Mouse (Mus musculus) limb, embryonic 12.5 days (tissue): ENCODE measurements around the gene Cuedc1. TPM values are rescaled to one million over a fixed set of nuclear protein-coding genes. Genes with fewer than 3 reads are reported as not detected.

ENCODE experiments used
- ATAC-seq: fragments of 200-750 bp; cut with Nextera tagmentation; 2 replicates; pipeline ENCODE4 v1.8.0; 2017; ENCODE audit warnings: low read depth, moderate TSS enrichment; ENCODE audit not compliant: insufficient number of reproducible peaks, insufficient read depth, low FRiP score, low TSS enrichment
- H3K27ac ChIP-seq: fragments of 300-500 bp; sonication (generic); 2 replicates; pipeline ENCODE4 v1.5.1; 2016; ENCODE audit warnings: mild to moderate bottlenecking, moderate library complexity
- H3K27me3 ChIP-seq: fragments of 300-500 bp; sonication (generic); 2 replicates; pipeline ENCODE4 v1.6.1; 2016; ENCODE audit warnings: mild to moderate bottlenecking, moderate library complexity
- H3K36me3 ChIP-seq: fragments of 300-500 bp; sonication (generic); 2 replicates; pipeline ENCODE4 v1.6.1; 2016; ENCODE audit warnings: mild to moderate bottlenecking, moderate library complexity
- H3K4me1 ChIP-seq: fragments of 300-500 bp; sonication (generic); replicated peaks from 2 replicates; pipeline ENCODE4 v1.6.1; 2016
- H3K4me2 ChIP-seq: fragments of 300-500 bp; sonication (generic); 2 replicates; pipeline ENCODE4 v1.6.1; 2016; ENCODE audit warnings: mild to moderate bottlenecking, moderate library complexity
- H3K4me3 ChIP-seq: fragments of 300-500 bp; sonication (generic); replicated peaks from 2 replicates; pipeline ENCODE4 v1.5.1; 2016; ENCODE audit warnings: mild to moderate bottlenecking
- H3K9ac ChIP-seq: fragments of 300-500 bp; sonication (generic); replicated peaks from 2 replicates; pipeline ENCODE4 v1.6.1; 2016; ENCODE audit warnings: mild to moderate bottlenecking, moderate library complexity
- H3K9me3 ChIP-seq: fragments of 300-500 bp; sonication (generic); 2 replicates; pipeline ENCODE4 v1.6.1; 2016; ENCODE audit warnings: mild to moderate bottlenecking, moderate library complexity
- WGBS: fragments of 180-500 bp; shearing (Covaris S2); methylation state at CpG from one replicate; pipeline ENCODE4 v1.1.7; 2016; 5-methylcytosine and 5-hydroxymethylcytosine counted together
- polyA plus RNA-seq: library from polyadenylated mRNA; unstranded; fragments of >200 nt; fragmentation: Nextera tagmentation; extraction: Ambion mirVana; gene quantifications from 2 replicates; pipeline ENCODE4 v1.2.1, GENCODE M21; 2016

The Cuedc1 gene
- polyA plus RNA-seq, 1 experiment from 2014 or later: 32.1 TPM

- H3K4me2 ChIP-seq: no peak overlapping the region
- 74% methylated on average over 4 of the region's 4 CpGs for WGBS
- peak; percentile 49; the same call in 1 of the 2 replicates for ATAC-seq
These were observed 133.4 kb downstream of the Cuedc1 start for GRCm38 (mm10) chr11:88231213-88231790.

DNA sequence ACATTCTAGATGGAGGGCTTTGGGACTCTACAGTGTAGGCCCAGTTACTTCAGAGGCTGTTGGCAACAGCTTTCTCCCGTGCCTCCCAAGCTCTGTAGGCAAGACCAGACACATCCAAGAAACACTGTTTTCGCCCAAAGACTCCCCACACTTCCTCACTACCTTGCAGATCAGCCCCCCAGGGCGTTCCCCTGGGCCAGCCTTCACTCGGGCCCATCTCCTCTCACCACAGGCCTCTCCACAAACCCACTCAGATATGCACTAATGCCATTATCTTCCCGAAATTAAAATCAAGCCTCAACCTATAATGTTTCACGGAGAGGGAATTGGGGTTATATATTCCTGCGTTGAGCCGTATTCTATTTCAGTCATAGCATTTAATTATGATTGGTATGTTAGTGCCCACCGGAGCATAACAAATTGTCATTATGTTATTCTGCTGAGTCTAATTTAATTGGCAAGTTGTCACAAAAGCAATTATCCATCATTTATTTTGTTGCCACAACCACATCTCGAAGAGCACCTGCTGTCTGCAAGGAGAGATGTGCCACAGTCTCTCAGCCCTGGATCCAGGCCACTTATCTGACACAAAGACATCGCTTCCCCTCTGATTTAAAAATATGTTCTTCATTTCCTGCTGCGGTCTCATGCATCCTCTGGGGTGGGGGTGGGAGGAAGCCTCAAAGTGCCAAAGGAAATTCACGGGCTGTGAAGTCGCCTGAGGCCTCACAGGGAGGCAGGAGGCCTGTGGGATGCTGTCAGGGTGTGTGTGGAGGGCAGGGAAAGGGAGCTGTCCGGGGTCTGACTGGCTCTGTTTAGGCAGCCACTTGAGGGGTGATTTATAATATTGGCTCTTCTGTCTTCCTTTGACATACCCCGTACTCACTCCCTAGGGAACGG is 135.9 kb downstream of the Cuedc1 start:
- ATAC-seq: no peak
- 0 out of 2 replicates have a peak overlapping the region, but pooled peaks have one; percentile 56 for H3K27ac ChIP-seq
- no peak overlapping the region for H3K9ac ChIP-seq
- H3K36me3 ChIP-seq: no peaks in the 10 kb centered on the region
- WGBS: 46% methylated on average over 17 of the region's 17 CpGs
- peaks cover 34% of the 10 kb centered on the region for H3K4me1 ChIP-seq
- H3K27me3 ChIP-seq: no peaks in the 10 kb centered on the region
- no peaks in the 10 kb centered on the region for H3K9me3 ChIP-seq
- H3K4me3 ChIP-seq: no peak overlapping the region
- H3K4me2 ChIP-seq: no peak overlapping the region

More at GRCm38 (mm10) chr11:88231213-88231790, 133.4 kb downstream of the Cuedc1 start:
- no peak overlapping the region for H3K27ac ChIP-seq
- no peak overlapping the region for H3K4me3 ChIP-seq
- peaks cover 33% of the 10 kb centered on the region for H3K4me1 ChIP-seq
- H3K9me3 ChIP-seq: no peaks in the 10 kb centered on the region
- H3K36me3 ChIP-seq: no peaks in the 10 kb centered on the region
- H3K9ac ChIP-seq: no peak overlapping the region
- H3K27me3 ChIP-seq: no peaks in the 10 kb centered on the region

- 0 out of 2 replicates have a peak overlapping the region, but pooled peaks have one; percentile 51 for H3K4me2 ChIP-seq
- peaks cover 34% of the 10 kb centered on the region for H3K4me1 ChIP-seq
- ATAC-seq: no peak
- 22% methylated on average over 4 of the region's 4 CpGs for WGBS
- H3K27me3 ChIP-seq: no peaks in the 10 kb centered on the region
- no peaks in the 10 kb centered on the region for H3K9me3 ChIP-seq
- H3K36me3 ChIP-seq: no peaks in the 10 kb centered on the region
- H3K9ac ChIP-seq: no peak overlapping the region
- no peak overlapping the region for H3K4me3 ChIP-seq
- peak overlapping the region; percentile 67; the same call in 1 of the 2 replicates for H3K27ac ChIP-seq
These were observed 136.9 kb downstream of the Cuedc1 start for GRCm38 (mm10) chr11:88234789-88235188.

DNA sequence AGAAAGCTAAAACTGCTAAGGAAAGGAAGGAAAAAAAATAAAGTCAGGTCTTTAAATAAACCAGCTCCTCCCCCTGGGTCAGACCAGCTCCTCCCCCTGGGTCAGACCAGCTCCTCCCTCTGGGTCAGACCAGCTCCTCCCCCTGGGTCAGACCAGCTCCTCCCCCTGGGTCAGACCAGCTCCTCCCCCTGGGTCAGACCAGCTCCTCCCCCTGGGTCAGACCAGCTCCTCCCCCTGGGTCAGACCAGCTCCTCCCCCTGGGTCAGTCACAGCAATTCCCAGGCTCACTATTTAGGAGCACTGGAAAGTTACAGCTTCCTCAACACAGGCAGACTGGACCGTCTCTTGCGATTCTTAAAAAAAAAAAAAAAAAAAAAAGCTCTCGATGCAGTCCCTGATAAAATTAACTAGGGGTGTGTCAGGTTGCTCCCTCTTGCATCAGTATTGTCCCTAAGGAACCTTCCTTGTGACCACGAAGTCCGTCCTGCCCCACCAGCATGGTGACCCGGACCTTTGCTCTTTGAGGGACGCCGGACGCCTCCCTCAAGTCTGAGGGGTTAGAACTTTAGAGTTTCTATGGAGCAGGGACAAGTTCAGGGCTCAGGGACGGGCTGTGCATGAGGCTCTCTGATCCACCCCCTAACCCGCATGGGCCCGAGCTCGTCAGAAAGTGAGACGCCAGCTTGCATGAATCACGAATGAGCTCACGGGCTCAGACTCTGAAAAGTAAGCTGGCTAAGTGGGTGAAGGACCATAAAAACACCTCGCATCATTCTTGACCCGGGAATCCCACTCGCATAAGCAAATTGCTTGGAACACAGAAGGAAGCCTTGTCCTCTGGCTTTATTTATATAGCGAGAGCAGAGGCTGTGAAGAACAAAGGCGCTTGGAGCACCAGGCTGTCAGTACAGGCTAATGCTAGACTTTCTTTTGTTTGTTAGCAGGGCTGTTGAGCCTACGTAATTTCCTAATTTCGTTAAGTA is 137.7 kb downstream of the Cuedc1 start:
- Histone ChIP-seq H3K9me3 (no peaks in the 10 kb centered on the region), H3K4me1 (peaks cover 38% of the 10 kb centered on the region), H3K27ac (peak overlapping the region; percentile 88), H3K27me3 (no peaks in the 10 kb centered on the region), H3K36me3 (no peaks in the 10 kb centered on the region), H3K9ac (no peak overlapping the region), H3K4me2 (peak overlapping the region; percentile 51), H3K4me3 (peak overlapping the region; percentile 17; the same call in 1 of the 2 replicates)
- peak; percentile 39; the same call in 1 of the 2 replicates for ATAC-seq
- WGBS: 10% methylated on average over 23 of the region's 23 CpGs

DNA sequence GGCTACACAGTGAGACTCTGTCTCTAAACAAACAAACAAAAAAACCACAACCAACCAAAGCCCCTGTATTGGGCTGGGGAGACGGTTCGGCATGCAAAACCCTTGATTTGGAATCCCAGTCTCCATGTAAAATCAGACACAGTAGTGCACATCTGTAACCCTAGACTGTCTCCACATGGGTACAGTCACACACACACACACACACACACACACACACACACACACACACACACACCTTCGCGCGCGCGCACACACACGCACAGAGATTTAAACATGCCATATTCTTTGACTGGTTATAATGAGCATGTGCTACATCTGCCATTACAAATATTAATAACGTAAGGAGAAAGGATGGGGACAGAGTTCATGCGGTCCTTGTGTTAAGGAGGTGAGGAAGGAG is 142.4 kb downstream of the Cuedc1 start:
- Histone ChIP-seq H3K36me3 (no peaks in the 10 kb centered on the region), H3K27ac (peak overlapping the region; percentile 73; the same call in 1 of the 2 replicates), H3K4me1 (peaks cover 29% of the 10 kb centered on the region), H3K4me3 (no peak overlapping the region), H3K4me2 (no peak overlapping the region), H3K9ac (no peak overlapping the region), H3K9me3 (no peaks in the 10 kb centered on the region), H3K27me3 (no peaks in the 10 kb centered on the region)
- ATAC-seq: no peak
- 71% methylated on average over 10 of the region's 10 CpGs for WGBS

DNA sequence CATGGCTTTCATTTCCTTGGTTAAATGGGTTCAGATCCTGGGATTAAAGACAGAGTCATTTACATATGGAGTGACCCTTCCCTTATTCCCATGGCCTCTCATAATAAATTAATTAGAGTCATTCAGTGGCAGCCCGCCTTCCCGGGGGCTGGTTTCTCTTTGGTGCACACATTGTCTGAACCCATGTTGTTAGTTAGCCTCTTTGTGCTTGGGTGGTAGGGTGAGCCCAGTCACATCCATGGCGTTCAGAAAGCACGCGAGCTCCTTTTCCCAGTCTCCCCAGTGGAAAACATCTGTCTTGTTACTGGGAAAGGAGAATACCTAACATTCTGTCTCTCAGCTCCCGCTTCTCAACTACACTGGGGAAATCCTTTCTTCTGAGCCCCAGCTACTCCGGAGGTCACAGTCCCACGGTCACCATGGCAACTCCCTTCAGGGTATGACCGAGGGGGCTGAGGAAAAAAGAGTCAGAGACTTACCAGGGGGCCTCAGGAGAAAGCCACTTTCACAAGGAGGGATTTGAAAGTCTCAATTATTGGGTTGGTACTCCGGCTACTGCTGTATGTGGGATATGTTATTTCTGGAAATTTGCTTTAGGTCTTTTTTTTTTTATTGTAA is 143.0 kb downstream of the Cuedc1 start:
- Histone ChIP-seq H3K27ac (peak overlapping the region; percentile 73), H3K9me3 (no peaks in the 10 kb centered on the region), H3K27me3 (no peaks in the 10 kb centered on the region), H3K4me2 (peak overlapping the region; percentile 32), H3K9ac (no peak overlapping the region), H3K4me3 (no peak overlapping the region), H3K4me1 (peaks cover 24% of the 10 kb centered on the region), H3K36me3 (no peaks in the 10 kb centered on the region)
- 5% methylated on average over 10 of the region's 10 CpGs for WGBS
- ATAC-seq: 0 out of 2 replicates have a peak, but pooled peaks have one; percentile 22

DNA sequence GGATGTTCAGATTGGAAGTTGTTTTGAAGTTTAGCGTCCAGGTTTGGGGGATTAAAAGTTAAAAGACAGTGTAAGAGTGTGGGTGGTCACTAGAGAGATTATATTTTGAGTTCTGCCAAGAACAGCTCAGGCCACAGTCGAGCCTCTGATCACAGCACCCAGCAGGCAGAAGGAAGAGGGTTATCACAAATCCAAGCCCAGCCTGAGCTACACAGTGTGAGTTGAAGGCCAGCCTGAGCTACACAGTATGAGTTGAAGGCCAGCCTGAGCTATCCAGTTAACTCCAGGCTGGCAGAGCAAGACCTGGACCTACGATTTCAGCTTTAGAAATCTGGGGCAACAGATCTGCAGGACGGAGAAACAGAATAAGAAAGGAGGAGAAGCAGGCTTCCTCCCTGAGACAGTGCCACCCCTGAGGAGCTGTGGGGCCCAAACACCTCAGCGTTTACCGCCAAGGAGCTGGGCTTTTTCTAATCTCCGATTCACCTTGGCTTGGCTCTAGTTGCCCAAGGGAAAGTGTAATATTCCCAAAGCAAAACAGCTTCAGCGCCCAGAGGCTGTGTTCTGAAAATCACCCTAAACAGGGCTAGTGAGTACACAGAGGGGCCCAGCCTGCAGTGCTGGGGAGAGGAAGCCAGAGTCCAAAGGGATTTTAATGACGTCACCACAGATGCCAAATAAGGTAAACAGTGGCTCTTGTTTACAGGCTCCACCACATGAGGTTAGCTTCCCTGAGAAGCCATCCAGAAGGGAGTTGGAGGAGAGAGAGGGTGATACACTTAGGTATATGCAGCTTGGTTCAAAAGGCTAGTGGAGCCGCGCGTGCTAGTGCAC is 143.8 kb downstream of the Cuedc1 start:
- H3K4me1 ChIP-seq: peaks cover 19% of the 10 kb centered on the region
- no peak overlapping the region for H3K4me3 ChIP-seq
- 0 out of 2 replicates have a peak, but pooled peaks have one; percentile 44 for ATAC-seq
- H3K9me3 ChIP-seq: no peaks in the 10 kb centered on the region
- H3K4me2 ChIP-seq: no peak overlapping the region
- WGBS: 40% methylated on average over 12 of the region's 12 CpGs
- H3K27ac ChIP-seq: peak overlapping the region; percentile 73
- H3K27me3 ChIP-seq: no peaks in the 10 kb centered on the region
- no peak overlapping the region for H3K9ac ChIP-seq
- no peaks in the 10 kb centered on the region for H3K36me3 ChIP-seq

Other genes with a start within 250 kb of the Cuedc1 start
- 19.2 and 21.0 TPM in 2 replicates for gene Mks1, start 244.8 kb upstream of the Cuedc1 start, polyA plus RNA-seq
- gene Epx, start 222.5 kb upstream of the Cuedc1 start, polyA plus RNA-seq: 0.09 and 0.19 TPM in 2 replicates
- not detected in 2 replicates for gene Olfr462, start 205.8 kb upstream of the Cuedc1 start, polyA plus RNA-seq
- not detected in 2 replicates for gene Olfr463, start 200.7 kb upstream of the Cuedc1 start, polyA plus RNA-seq
- gene Olfr464, start 177.1 kb upstream of the Cuedc1 start, polyA plus RNA-seq: not detected in 2 replicates
- 23.0 and 23.4 TPM in 2 replicates for gene Dynll2, start 110.5 kb upstream of the Cuedc1 start, polyA plus RNA-seq
- gene Srsf1, start 50.7 kb upstream of the Cuedc1 start, polyA plus RNA-seq: 505 and 534 TPM in 2 replicates
- 56.0 and 65.8 TPM in 2 replicates for gene Vezf1, start 29.8 kb upstream of the Cuedc1 start, polyA plus RNA-seq
- gene Mrps23, start 106.3 kb downstream of the Cuedc1 start, polyA plus RNA-seq: 53.2 and 59.5 TPM in 2 replicates
- gene Ccdc182, start 196.0 kb downstream of the Cuedc1 start, polyA plus RNA-seq: 0.29 and 0.40 TPM in 2 replicates